Mouse (Mus musculus) lung, embryonic 14.5 days (tissue): Measurements from ENCODE around the gene Tpgs1. TPM values are rescaled to one million over a fixed set of nuclear protein-coding genes. Genes with fewer than 3 reads are reported as not detected.
A peak's percentile ranks its signal among the peaks of the same experiment; 100 is the strongest.

Experiments
- ATAC-seq: fragments of 200-750 bp; cut with Nextera tagmentation; 2 replicates; pipeline ENCODE4 v1.8.0; 2017; ENCODE audit warnings: mild to moderate bottlenecking, moderate TSS enrichment, moderate library complexity; ENCODE audit not compliant: insufficient read depth
- DNase-seq: peaks from one replicate; pipeline ENCODE4 v3.0.0-alpha.2; 2015
- H3K27ac ChIP-seq: fragments of 300-500 bp; sonication (generic); 2 replicates; pipeline ENCODE4 v1.5.1; 2014; ENCODE audit warnings: low read depth, mild to moderate bottlenecking, moderate library complexity
- H3K27me3 ChIP-seq: fragments of 300-500 bp; sonication (generic); 2 replicates; pipeline ENCODE4 v1.6.1; 2014; ENCODE audit warnings: low read length, control low read depth; ENCODE audit not compliant: insufficient read depth
- H3K36me3 ChIP-seq: fragments of 300-500 bp; sonication (generic); 2 replicates; pipeline ENCODE4 v1.6.1; 2014; ENCODE audit warnings: control low read depth; ENCODE audit not compliant: insufficient read depth
- H3K4me1 ChIP-seq: fragments of 300-500 bp; sonication (generic); 2 replicates; pipeline ENCODE4 v1.6.1; 2014; ENCODE audit warnings: antibody characterized with exemption, control low read depth; ENCODE audit not compliant: insufficient read depth
- H3K4me2 ChIP-seq: fragments of 300-500 bp; sonication (generic); 2 replicates; pipeline ENCODE4 v1.6.1; 2014; ENCODE audit warnings: mild to moderate bottlenecking
- H3K4me3 ChIP-seq: fragments of 300-500 bp; sonication (generic); 2 replicates; pipeline ENCODE4 v1.5.1; 2014; ENCODE audit warnings: low read depth, low read length
- H3K9ac ChIP-seq: fragments of 300-500 bp; sonication (generic); 2 replicates; pipeline ENCODE4 v1.6.1; 2014
- H3K9me3 ChIP-seq: fragments of 300-500 bp; sonication (generic); 2 replicates; pipeline ENCODE4 v1.6.1; 2016; ENCODE audit warnings: low read depth, low read length, control low read depth
- CTCF ChIP-seq: IDR thresholded peaks from 2 replicates; pipeline ENCODE4 v1.5.1; 2016; ENCODE audit warnings: antibody characterized with exemption, low read depth
- WGBS: fragments of 180-500 bp; shearing (Covaris S2); extraction: QIAGEN DNeasy Blood & Tissue Kit; methylation state at CpG from one replicate; pipeline ENCODE4 v1.1.7; 2014; 5-methylcytosine and 5-hydroxymethylcytosine counted together
- polyA plus RNA-seq: library from polyadenylated mRNA; unstranded; fragments of >200 nt; fragmentation: Nextera tagmentation; extraction: Ambion mirVana; gene quantifications from 2 replicates; pipeline ENCODE4 v1.2.1, GENCODE M21; 2014

The Tpgs1 gene
- polyA plus RNA-seq, 1 experiment from 2014 or later, result 56.4 TPM

GRCm38 (mm10) chr10:79669576-79670057, 448 bp downstream of the Tpgs1 start:
- H3K4me3 ChIP-seq, result peak overlapping the region; percentile 97
- H3K4me2 ChIP-seq, result peak overlapping the region; percentile 96
- under 1% methylated on average over 47 of the region's 47 CpGs for WGBS
- DNase-seq, result peak; percentile 87
- no peaks in the 10 kb centered on the region for H3K27me3 ChIP-seq
- peak overlapping the region; percentile 78 for H3K9ac ChIP-seq
- H3K36me3 ChIP-seq, result no peaks in the 10 kb centered on the region
- peak overlapping the region; percentile 93 for H3K27ac ChIP-seq
- peaks cover 9% of the 10 kb centered on the region for H3K4me1 ChIP-seq
- no peak for TF ChIP-seq CTCF
- ATAC-seq, result peak; percentile 62
- no peaks in the 10 kb centered on the region for H3K9me3 ChIP-seq

- Histone ChIP-seq H3K4me2 (peak overlapping the region; percentile 96), H3K9ac (peak overlapping the region; percentile 78), H3K36me3 (no peaks in the 10 kb centered on the region), H3K9me3 (no peaks in the 10 kb centered on the region), H3K27me3 (no peaks in the 10 kb centered on the region), H3K27ac (peak overlapping the region; percentile 93; the same call in 1 of the 2 replicates), H3K4me1 (peaks cover 9% of the 10 kb centered on the region), H3K4me3 (peak overlapping the region; percentile 97)
- 33% methylated on average over 15 of the region's 15 CpGs for WGBS
- DNase-seq (no peak), ATAC-seq (peak; percentile 28; the same call in 1 of the 2 replicates)
- TF ChIP-seq CTCF, result no peak
Observed at GRCm38 (mm10) chr10:79670071-79670888, 1.1 kb downstream of the Tpgs1 start.

- Histone ChIP-seq H3K36me3 (no peaks in the 10 kb centered on the region), H3K27me3 (no peaks in the 10 kb centered on the region), H3K4me2 (no peak overlapping the region), H3K27ac (no peak overlapping the region), H3K9ac (no peak overlapping the region), H3K9me3 (no peaks in the 10 kb centered on the region), H3K4me1 (peaks cover 9% of the 10 kb centered on the region), H3K4me3 (no peak overlapping the region)
- no peak for TF ChIP-seq CTCF
- DNase-seq (no peak), ATAC-seq (no peak)
- 61% methylated on average over 6 of the region's 6 CpGs for WGBS
Observed at GRCm38 (mm10) chr10:79671396-79672087, 2.4 kb downstream of the Tpgs1 start.

GRCm38 (mm10) chr10:79672088-79672455, 2.9 kb downstream of the Tpgs1 start:
- Histone ChIP-seq H3K9ac (no peak overlapping the region), H3K27ac (no peak overlapping the region), H3K4me3 (no peak overlapping the region), H3K9me3 (no peaks in the 10 kb centered on the region), H3K4me2 (no peak overlapping the region), H3K27me3 (no peaks in the 10 kb centered on the region), H3K4me1 (peaks cover 9% of the 10 kb centered on the region), H3K36me3 (no peaks in the 10 kb centered on the region)
- ATAC-seq (no peak), DNase-seq (no peak)
- 49% methylated on average over 3 of the region's 3 CpGs for WGBS
- peak; percentile 45 for TF ChIP-seq CTCF

- ATAC-seq, result no peak
Observed at GRCm38 (mm10) chr10:79673054-79673453, 3.9 kb downstream of the Tpgs1 start.

GRCm38 (mm10) chr10:79675346-79676035, 6.3 kb downstream of the Tpgs1 start:
- WGBS, result 45% methylated on average over 44 of the region's 44 CpGs

More at GRCm38 (mm10) chr10:79673054-79673453, 3.9 kb downstream of the Tpgs1 start:
- peaks cover 9% of the 10 kb centered on the region for H3K4me1 ChIP-seq
- H3K9me3 ChIP-seq, result no peaks in the 10 kb centered on the region
- no peaks in the 10 kb centered on the region for H3K27me3 ChIP-seq
- 89% methylated on average over 3 of the region's 3 CpGs for WGBS
- no peak for DNase-seq
- H3K9ac ChIP-seq, result no peak overlapping the region
- no peaks in the 10 kb centered on the region for H3K36me3 ChIP-seq
- no peak overlapping the region for H3K4me3 ChIP-seq
- no peak overlapping the region for H3K27ac ChIP-seq
- H3K4me2 ChIP-seq, result no peak overlapping the region
- no peak for TF ChIP-seq CTCF

More at GRCm38 (mm10) chr10:79675346-79676035, 6.3 kb downstream of the Tpgs1 start:
- no peak for TF ChIP-seq CTCF
- Histone ChIP-seq H3K27ac (no peak overlapping the region), H3K36me3 (no peaks in the 10 kb centered on the region), H3K9ac (no peak overlapping the region), H3K4me2 (no peak overlapping the region), H3K27me3 (no peaks in the 10 kb centered on the region), H3K9me3 (no peaks in the 10 kb centered on the region), H3K4me1 (peaks cover 4% of the 10 kb centered on the region; the same call in 1 of the 2 replicates), H3K4me3 (no peak overlapping the region)
- ATAC-seq (no peak), DNase-seq (no peak)
